Mouse (Mus musculus) retina, postnatal 1 day (tissue): ENCODE measurements around the gene Ptges2.

ENCODE experiments used
- DNase-seq: peaks from one replicate; pipeline ENCODE4 v3.0.0-alpha.2; 2012

The Ptges2 gene

GRCm38 (mm10) chr2:32375317-32375940, 20.3 kb upstream of the Ptges2 start:
- DNase-seq: no peak

- no peak for DNase-seq
Measured at GRCm38 (mm10) chr2:32376963-32377362, 18.7 kb upstream of the Ptges2 start.

- no peak for DNase-seq
Measured at GRCm38 (mm10) chr2:32380001-32380500, 15.6 kb upstream of the Ptges2 start.

DNA sequence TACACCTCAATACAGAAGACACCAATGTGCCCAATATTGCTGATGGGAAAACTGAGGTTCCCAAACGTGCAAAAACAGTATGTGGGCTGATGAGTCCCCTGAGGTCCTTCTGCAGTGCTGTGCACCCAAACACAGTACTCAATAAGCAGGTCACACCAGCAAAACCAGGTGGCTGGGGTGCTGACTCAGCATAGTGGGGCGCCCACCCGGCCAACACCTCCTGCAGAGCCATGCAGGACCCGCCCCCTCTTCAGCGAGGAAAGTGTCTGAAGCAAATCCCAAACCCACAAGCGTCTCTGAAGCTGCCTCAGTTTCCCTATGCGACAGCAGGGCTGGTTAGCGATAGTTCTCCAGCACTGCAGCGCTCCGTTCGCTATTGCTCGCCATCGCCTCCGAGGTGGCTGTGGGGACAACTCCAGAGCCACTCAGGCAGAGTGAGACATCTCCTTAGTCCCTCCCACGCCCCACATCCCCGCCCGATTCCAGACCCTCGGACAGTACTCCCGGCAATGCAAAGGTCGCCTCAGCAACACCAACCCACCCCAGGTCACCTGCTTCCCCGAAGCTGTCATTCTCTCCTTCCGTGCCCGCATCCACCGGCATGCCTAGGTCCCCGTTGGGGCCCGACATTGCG, 14.4 kb upstream of the Ptges2 start:
- DNase-seq: no peak

DNA sequence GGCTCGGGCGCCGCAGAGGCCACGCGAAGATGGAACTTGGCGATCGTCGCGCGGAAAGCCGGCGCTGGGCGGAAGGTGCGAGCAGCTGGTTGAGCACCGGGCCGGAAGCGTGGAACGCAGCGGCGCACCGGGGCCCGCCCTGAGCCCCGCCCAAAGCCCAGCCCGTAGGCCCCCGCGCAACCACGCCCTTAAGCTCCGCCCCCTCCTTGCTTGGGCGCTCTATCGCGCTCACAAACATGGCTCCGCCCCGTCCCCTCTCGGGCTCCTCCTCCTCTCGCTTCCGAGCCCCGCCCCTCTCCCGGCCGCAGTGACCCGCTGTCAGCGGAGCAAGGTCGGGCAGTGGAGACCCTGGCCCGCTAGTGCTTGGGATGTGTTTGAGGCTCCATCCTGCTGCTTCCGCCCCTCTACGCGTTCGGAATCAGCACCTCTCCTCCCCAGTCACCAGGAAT, 13.9 kb upstream of the Ptges2 start, which contains the start of gene 1110008P14Rik:
1110008P14Rik (minus strand) TSS at position 164 of the 449 bp plus-strand sequence.
- DNase-seq: peak; percentile 94

DNA sequence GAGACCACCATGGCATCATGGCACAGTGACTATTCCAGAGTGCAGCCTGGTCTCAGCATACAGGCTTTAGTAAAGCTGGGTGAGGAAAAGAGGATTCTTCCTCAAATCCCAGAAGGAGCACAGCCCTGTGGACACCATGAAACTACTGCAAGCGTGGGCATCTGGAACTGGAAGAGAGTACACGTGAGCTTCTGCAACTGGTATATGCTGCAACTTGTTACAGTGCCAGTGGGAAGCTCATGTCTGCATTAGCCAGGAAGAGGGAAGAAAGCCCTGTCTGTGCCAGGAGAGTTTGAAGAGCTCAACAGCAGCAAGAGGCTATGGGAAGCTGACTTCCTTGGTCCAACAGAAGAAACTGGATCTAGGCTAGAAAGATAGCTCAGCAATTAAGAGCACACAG, 13.0 kb upstream of the Ptges2 start:
- no peak for DNase-seq

- no peak for DNase-seq
Measured at GRCm38 (mm10) chr2:32387706-32388490, 7.8 kb upstream of the Ptges2 start, which contains the start of gene Lcn2. TSS of gene Lcn2 (minus strand) at chr2:32388252.

DNA sequence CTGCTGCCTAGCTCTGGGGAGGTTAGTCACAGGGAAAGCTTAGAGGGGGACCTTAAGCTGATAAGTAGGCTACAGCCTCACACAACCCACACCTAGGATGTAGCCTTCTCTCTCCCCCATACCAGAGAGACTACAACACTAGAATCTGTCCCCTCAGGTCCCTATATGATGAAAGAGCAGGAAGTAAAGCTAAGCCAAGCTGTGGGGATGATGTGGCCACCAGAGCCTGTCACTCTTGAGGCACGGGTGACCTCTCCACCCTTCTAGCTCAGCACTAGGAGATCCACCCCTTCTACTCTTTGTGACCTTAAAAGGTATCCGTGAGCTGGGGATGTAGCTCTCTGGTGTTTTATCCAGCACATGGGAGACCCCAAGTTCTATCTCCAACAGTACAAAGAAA, 6.5 kb upstream of the Ptges2 start:
- DNase-seq: no peak

- DNase-seq: no peak
Measured at GRCm38 (mm10) chr2:32390871-32391270, 4.8 kb upstream of the Ptges2 start.

DNA sequence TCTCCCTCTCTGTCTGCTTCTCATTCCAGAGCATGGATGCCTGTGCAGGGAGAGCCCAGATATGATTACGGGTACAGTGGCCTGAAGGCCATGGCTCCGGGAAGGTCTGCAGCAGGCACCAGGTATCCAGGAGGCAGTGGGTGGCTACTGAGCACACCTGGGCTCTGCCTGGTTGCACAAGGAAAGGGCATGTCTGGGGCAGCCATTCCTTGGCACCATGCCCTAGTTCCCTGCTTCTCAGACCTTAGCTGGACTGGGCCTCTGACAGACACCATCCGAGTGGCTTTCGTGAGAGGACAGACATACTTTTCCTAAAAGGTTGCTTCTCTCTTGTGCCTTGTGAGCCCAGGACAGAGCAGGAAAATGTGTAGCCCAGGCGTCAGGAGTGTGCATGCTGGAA, 3.6 kb upstream of the Ptges2 start:
- DNase-seq: no peak

DNA sequence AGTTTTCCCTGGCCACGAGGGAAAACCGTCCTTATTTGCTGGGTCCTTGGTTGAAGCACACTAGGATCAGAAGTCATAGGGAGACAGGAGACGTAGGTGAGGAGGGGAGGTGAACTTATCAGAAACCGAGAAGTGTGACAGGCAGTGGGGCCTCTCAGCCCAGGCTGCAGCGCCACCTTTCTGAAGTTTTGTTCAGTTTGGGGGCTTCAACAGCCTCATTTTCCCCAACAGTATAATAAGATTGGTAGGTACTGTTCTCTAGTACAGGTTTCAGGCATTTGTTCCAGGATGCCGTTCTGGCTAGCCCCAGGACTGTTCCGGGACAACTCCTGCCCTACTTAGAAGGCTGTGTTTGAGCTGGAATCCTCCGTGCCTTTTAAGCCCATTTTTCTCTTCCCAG, 723 bp upstream of the Ptges2 start:
- DNase-seq: peak; percentile 51

GRCm38 (mm10) chr2:32395946-32396621, 388 bp downstream of the Ptges2 start:
- DNase-seq: peak; percentile 97

GRCm38 (mm10) chr2:32396695-32397094, 999 bp downstream of the Ptges2 start:
- DNase-seq: no peak

- DNase-seq: peak; percentile 97
Measured at GRCm38 (mm10) chr2:32404663-32405062, 9.0 kb downstream of the Ptges2 start.

- DNase-seq: no peak
Measured at GRCm38 (mm10) chr2:32407144-32407824, 11.6 kb downstream of the Ptges2 start.

DNA sequence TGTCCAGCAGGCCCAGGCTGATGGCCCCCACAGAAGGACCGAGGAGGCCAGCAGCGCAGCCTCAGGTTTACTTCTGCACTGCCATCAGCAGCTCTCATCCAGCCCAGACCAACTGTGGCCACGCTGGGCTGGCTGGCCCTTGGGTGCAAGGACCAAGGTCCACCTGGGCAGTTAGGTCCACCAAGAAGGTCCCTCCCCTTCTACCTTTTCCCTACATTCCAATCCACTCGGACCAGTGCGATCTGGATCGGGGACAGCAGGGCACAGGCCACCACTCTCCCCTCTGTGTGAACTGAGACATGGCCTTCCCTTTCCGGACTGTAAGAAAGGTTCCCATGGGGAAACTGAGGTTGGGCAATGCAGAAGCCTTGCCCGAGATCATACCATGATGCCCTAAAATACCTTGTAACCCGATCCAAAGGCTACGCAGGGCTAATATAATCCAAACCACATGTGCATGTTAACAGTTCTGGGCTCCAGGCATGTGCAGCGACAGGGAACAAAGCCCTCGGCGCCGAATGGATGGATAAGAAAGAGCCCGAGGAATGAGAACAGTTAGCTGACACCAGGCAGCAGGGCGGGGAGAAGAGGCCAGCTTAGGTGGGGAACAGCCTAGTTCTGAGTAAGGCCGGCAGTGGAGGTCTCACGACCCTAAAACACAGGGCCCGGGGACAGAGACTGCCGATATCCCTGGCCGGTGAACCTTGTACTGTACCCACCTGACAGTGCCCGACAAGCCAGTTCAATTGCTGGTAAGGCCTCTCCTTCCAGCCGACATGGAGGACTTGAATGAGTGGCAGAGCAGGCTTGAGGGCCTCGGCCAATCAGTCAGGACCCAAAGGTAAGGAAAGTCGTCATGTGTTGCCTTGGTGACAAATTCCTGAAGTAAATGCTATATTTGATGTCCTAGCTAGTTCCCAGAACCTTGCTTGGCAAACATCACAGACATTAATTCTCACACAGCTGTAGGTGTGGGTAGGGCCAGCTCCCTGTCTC, 13.0 kb downstream of the Ptges2 start:
- no peak for DNase-seq

DNA sequence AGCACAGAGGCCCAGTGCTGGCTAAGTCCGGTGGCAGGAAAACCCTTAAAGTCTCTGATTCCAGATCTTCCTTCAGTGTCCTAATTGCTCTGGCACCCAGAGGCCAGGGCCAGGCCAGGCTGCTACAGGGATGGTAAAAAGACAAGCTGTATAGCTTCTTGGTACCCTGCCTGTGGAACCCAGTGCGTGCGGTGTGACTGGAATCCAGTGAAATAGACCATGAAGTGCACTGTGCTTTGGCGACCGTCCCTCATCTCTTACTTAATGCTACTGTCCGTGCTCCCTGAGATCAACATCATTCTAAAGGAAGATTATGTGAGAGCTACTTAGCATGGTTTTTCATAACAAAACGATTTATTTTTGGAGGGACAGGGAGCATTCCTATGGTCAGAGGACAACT, 15.7 kb downstream of the Ptges2 start:
- DNase-seq: no peak

GRCm38 (mm10) chr2:32412742-32413531, 17.2 kb downstream of the Ptges2 start:
- DNase-seq: no peak

- no peak for DNase-seq
Measured at GRCm38 (mm10) chr2:32413936-32414335, 18.2 kb downstream of the Ptges2 start.

DNA sequence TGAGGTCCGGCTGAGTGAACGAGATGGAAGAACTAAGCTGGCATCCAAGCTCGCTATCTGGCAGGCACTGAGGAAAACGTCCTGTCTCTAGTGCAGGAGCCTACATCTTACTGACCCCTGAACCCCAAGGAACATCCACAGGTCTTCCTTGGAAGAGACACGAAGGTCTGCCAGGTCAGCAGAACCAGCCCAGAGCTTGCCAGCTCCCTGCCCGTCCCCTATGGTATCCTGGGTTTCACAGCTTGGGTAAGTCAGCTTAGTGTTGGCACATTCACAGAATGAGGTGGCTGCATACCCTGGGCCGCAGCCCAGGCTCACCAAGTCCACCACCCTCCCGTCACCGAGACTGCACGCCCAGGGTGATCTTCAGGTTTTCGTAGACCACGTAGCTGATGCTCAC, 20.1 kb downstream of the Ptges2 start:
- no peak for DNase-seq
